Mouse (Mus musculus): Measurements from ENCODE around the gene Zkscan2.

Gene Zkscan2

DNA sequence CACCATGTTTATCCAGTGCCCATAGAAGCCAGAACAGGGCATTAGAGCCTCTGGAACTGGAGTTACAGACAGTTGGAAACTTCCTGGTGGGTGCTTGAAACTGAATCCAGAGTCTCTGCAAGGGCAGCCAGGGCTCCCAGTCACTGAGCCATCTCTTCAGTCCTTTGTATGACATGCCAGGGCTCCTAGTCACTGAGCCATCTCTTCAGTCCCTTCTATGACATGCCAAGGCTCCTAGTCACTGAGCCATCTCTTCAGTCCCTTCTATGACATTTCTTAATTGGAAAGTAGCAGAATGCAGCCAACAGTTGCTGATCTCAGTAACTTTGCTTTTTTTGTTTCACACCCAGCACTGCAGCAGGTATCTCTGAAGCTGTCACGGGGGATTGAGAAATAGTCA, 58.2 kb downstream of the Zkscan2 start:
- DNase-seq (ENCODE audit: low spot score in 2 of 2) = no peak

- no peak for DNase-seq (ENCODE audit: low spot score in 2 of 2)
Observed at GRCm38 (mm10) chr7:123431206-123431605, 69.0 kb downstream of the Zkscan2 start.

DNA sequence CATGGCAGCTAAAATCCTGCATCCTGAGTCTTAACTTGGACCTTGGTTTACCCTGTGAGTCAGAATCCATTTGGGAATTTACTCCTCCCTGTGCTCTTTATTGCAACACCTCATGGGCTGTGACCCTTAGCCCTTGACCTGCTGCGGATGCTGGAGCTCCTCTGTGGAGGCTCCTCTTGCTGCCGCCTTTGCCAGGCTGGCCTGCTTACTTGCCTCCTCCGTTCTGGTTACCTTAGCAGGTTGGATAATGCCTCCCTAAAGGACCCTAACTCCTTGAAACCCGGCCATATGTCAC, 69.9 kb downstream of the Zkscan2 start:
- no peak for DNase-seq (ENCODE audit: low spot score in 2 of 2)

DNA sequence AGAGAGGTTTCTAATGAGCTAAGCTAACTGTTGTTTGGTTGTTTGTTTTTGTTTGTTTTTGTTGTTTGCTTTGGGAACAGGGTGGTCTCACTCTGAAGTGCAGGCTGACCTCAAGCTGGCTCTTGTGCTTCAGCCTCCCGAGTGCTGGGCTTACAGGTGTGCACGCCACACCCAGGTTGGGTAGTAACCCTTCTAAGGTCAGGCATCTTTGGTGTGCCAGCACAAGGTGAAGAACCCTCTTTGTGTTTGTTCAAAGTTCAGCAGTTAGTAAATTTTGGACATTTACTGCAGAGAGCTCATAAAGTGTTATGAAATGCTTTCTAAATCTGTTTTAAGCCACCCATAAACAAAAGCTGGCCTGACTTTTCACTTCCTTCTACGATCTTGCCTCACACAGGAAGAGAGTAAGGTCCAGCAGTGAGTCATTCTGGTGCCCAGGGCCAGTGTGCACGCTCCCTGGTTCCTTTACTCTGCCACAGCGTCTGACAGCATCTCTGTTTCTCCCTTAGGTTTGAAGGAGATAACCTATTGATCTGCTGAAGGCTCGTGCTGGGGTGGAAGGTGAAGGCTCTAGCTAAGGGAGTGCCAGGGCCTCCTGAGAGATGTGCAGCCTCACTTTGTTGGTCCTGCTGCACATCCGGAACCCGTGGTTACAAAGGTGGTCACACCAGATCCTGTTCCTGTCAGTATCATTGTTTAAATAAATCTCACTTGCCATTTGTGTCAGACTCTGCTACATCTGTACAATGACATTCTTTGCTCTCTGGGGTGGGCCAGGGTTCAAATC, 70.4 kb downstream of the Zkscan2 start:
- peak; percentile 14 to 29 for DNase-seq (ENCODE audit: low spot score in 2 of 2)
